Mouse (Mus musculus) retina, embryonic 14.5 days (tissue): ENCODE measurements around the gene Zw10.

Experiments used
- DNase-seq: peaks from one replicate; pipeline ENCODE4 v3.0.0-alpha.2; 2015; ENCODE audit warnings: low spot score

Gene Zw10

GRCm38 (mm10) chr9:49055333-49056205 lies at the start of gene Zw10:
Gene Zw10, plus strand, starts transcription at chr9:49055613.
- peak; percentile 99 for DNase-seq

- no peak for DNase-seq
Observed at GRCm38 (mm10) chr9:49015824-49016223, 39.6 kb upstream of the Zw10 start.

GRCm38 (mm10) chr9:49021289-49021688 lies 34.1 kb upstream of the Zw10 start:
- DNase-seq: no peak

GRCm38 (mm10) chr9:49023956-49024355 lies 31.5 kb upstream of the Zw10 start:
- DNase-seq: no peak

- no peak for DNase-seq
Observed at GRCm38 (mm10) chr9:49024529-49024928, 30.9 kb upstream of the Zw10 start.

GRCm38 (mm10) chr9:49034764-49035163 lies 20.6 kb upstream of the Zw10 start:
- no peak for DNase-seq

- DNase-seq: no peak
Observed at GRCm38 (mm10) chr9:49050901-49051300, 4.5 kb upstream of the Zw10 start.

GRCm38 (mm10) chr9:49051349-49051748 lies 4.1 kb upstream of the Zw10 start:
- DNase-seq: peak; percentile 85

- no peak for DNase-seq
Observed at GRCm38 (mm10) chr9:49054028-49054427, 1.4 kb upstream of the Zw10 start.

- DNase-seq: no peak
Observed at GRCm38 (mm10) chr9:49076847-49077246, 21.4 kb downstream of the Zw10 start.

- DNase-seq: no peak
Observed at GRCm38 (mm10) chr9:49081107-49081506, 25.7 kb downstream of the Zw10 start, which contains the start of gene Tmprss5. Gene Tmprss5, plus strand, starts transcription at chr9:49081260.

GRCm38 (mm10) chr9:49081561-49081960 lies 26.1 kb downstream of the Zw10 start:
- DNase-seq: peak; percentile 91

- peak; percentile 81 for DNase-seq
Observed at GRCm38 (mm10) chr9:49087317-49087716, 31.9 kb downstream of the Zw10 start.

- DNase-seq: no peak
Observed at GRCm38 (mm10) chr9:49098871-49099270, 43.5 kb downstream of the Zw10 start.

GRCm38 (mm10) chr9:49102328-49102727 lies 46.9 kb downstream of the Zw10 start:
- peak; percentile 32 for DNase-seq

GRCm38 (mm10) chr9:49109101-49109500 lies 53.7 kb downstream of the Zw10 start:
- no peak for DNase-seq

- DNase-seq: no peak
Observed at GRCm38 (mm10) chr9:49110476-49111220, 55.2 kb downstream of the Zw10 start.

GRCm38 (mm10) chr9:49111296-49111695 lies 55.9 kb downstream of the Zw10 start:
- DNase-seq: no peak

- peak; percentile 16 for DNase-seq
Observed at GRCm38 (mm10) chr9:49118271-49118825, 62.9 kb downstream of the Zw10 start.

GRCm38 (mm10) chr9:49119759-49120158 lies 64.3 kb downstream of the Zw10 start:
- no peak for DNase-seq

- no peak for DNase-seq
Observed at GRCm38 (mm10) chr9:49125706-49126105, 70.3 kb downstream of the Zw10 start.
